Mouse (Mus musculus): ENCODE measurements at regions not wholly inside any gene's neighbourhood (a gene's known extent, or its start where the extent isn't known, plus 50 kb on each side); places are given as distances from the start of the nearest gene placed in this dataset.

GRCm38 (mm10) chr5:69663961-69664360 lies 71.8 kb upstream of the Gnpda2 start:
- TF ChIP-seq CHD2 (IDR thresholded peaks at IDR 0.05; ENCODE audit: low read length) (no peak), CTCF (IDR thresholded peaks at IDR 0.05 in 2 of 3, conservative IDR thresholded peaks at IDR 0.05 in 1 of 3; ENCODE audit: control insufficient read depth in 1 of 3, insufficient read depth in 1 of 3, low read depth in 2 of 3, low read length in 3 of 3, poor library complexity in 1 of 3, severe bottlenecking in 1 of 3) (no peak), SMC3 (IDR thresholded peaks at IDR 0.05; ENCODE audit: low read depth, low read length) (no peak), EP300 (IDR thresholded peaks at IDR 0.05; ENCODE audit: low read depth in 1 of 2, low read length in 2 of 2) (no peak), POLR2A (IDR thresholded peaks at IDR 0.05; ENCODE audit: control insufficient read depth in 1 of 2, insufficient read depth in 1 of 2, low read depth in 1 of 2, low read length in 2 of 2, poor library complexity in 1 of 2) (no peak), MAZ (IDR thresholded peaks at IDR 0.05; ENCODE audit: low read depth, low read length) (no peak)
